Mouse (Mus musculus): ENCODE results near the gene Mcm2.

DNA sequence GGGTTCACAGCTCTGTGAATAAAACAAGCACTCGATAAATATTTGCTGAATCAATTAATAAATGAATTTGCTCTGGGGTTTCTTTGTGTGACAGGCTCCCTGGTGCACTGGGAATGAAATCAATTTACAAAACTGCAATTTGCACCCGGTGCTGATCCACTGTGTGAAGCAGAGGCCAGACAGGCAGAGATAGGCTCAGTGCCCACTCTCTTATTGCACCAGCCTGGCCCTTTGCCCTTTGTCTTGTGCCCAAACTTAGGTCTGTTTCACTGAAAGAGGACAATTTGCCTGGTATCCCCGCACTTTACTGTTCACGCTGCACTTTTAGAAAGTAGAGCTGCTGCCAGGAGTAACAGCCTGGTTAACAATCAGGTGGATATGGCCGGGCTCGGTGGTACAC is 47.9 kb upstream of the Mcm2 start:
- TF ChIP-seq CTCF (IDR thresholded peaks at IDR 0.05; ENCODE audit: low read depth) (no peak), EP300 (IDR thresholded peaks at IDR 0.05; ENCODE audit: low read depth) (no peak)

Data from heart, postnatal 0 days (tissue).